Mouse (Mus musculus): Measurements from ENCODE around the gene Uhrf1bp1. TPM values are rescaled to one million over a fixed set of nuclear protein-coding genes. Genes with fewer than 3 reads are reported as not detected.

The Uhrf1bp1 gene
- 10 to 100 TPM; 14.7 to 19.4 TPM for total RNA-seq (2021)
- 5.3 and 10.1 TPM in 2 replicates for polyA plus RNA-seq (2012; rRNA removed)
- long read RNA-seq, full-length matches to known transcripts: 1 of 6 reads
- long read RNA-seq, partial matches to known transcripts: 2 of 6 reads
- long read RNA-seq, other reads (novel, unspliced or antisense): 3 of 6 reads

DNA sequence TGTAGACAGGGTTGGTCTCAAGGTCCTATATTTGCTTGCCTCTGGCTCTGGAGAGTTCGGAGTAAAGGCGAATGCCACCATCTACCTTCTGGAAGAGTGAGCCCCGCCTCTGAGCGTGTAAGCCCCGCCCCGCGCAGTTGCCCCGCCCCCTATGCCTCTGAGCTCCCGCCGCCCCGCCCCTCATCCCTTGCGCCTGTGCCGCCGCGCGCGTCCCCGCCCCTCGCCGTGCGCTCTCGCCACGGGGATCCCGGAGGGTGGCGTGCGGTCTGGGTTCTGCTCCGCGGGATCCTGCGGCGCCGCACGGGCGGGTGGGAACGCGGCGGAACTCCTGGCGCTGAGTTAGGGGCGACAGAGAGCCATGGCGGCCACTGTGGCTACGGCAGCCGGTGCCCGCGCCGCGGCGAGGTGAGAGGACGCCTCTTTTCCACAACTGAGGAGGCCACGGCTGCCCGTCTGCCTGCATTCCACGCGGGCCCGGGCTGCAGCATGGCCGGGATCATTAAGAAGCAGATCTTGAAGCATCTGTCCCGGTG lies at the start of gene Uhrf1bp1:
Uhrf1bp1 (plus strand) TSS at position 177 of the 533 bp plus-strand sequence.
- no peak for TF ChIP-seq EP300 (IDR thresholded peaks at IDR 0.05; ENCODE audit: insufficient read depth, low read depth, low read length)
- TF ChIP-seq POLR2A (IDR thresholded peaks at IDR 0.05; ENCODE audit: insufficient read depth, low read depth, low read length): peak; percentile 46; the same call in 1 of the 2 replicates
- TF ChIP-seq CTCF (IDR thresholded peaks at IDR 0.05): no peak; the same call in 1 of the 2 replicates
- intact Hi-C loops (cut with DNase I): loop anchor here (5.0 kb wide), 1 partner anchor 51 kb away; the partner anchor contains the start of genes Anks1 and Taf11
- peak within 1 kb of the TSS; percentile 84 for H3K9ac ChIP-seq (ENCODE audit: low read depth, low read length)

DNA sequence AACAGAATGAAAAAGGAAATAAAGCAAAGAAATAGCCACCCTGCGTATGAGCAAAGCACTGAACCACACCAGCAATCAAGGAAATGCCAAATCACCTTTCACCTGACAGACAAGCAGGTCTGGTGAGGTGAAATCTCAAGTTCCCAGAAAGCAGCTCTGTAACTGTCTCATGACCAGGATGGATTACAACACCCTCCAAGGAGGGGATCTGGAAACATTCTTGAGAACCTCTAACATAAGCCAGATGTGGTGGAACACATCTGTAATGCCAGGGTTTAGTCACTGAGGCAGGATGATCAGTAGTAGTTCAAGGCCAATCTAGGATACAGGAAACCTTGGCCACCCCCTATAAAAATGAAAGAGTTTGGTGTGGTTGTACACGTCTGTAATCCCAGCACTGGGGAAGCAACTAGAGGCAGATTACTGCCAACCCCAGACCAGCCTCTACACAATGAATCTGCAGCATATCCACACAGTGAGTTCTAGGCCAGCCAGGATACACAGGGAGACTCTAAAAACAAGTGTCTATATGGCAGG lies 48.6 kb upstream of the Uhrf1bp1 start:
- H3K79me2 ChIP-seq (replicated peaks; ENCODE audit: control insufficient read depth, insufficient read depth, low read length): peaks cover 22% of the 10 kb centered on the region
- H3K9ac ChIP-seq (ENCODE audit: low read depth, low read length): no peak overlapping the region
- no peak for TF ChIP-seq POLR2A (IDR thresholded peaks at IDR 0.05; ENCODE audit: insufficient read depth, low read depth, low read length)
- no peak for TF ChIP-seq EP300 (IDR thresholded peaks at IDR 0.05; ENCODE audit: insufficient read depth, low read depth, low read length)
- no peak for TF ChIP-seq CTCF (IDR thresholded peaks at IDR 0.05)
- no peak overlapping the region for H3K27ac ChIP-seq
- WGBS: 60% methylated on average over 2 of the region's 2 CpGs
- no peaks in the 10 kb centered on the region for H3K27me3 ChIP-seq (ENCODE audit: control insufficient read depth, insufficient read depth, low read length)
- intact Hi-C loops (cut with DNase I): no loop called here
- peaks cover 25% of the 10 kb centered on the region for H3K4me1 ChIP-seq (ENCODE audit: control insufficient read depth, insufficient read depth, low read length)
- no peak for DNase-seq
- peaks cover 2% of the 10 kb centered on the region; the same call in 1 of the 2 replicates for H3K36me3 ChIP-seq (ENCODE audit: control insufficient read depth, insufficient read depth, low read length)
- no peak overlapping the region for H3K4me3 ChIP-seq

More for the DNA sequence above, at the start of gene Uhrf1bp1:
- H3K4me3 ChIP-seq: peak within 1 kb of the TSS; percentile 96
- WGBS: under 1% methylated on average over 53 of the region's 54 CpGs
- peak within 1 kb of the TSS; percentile 77 for H3K27ac ChIP-seq
- no peaks in the 10 kb centered on the region for H3K36me3 ChIP-seq (ENCODE audit: control insufficient read depth, insufficient read depth, low read length)
- H3K27me3 ChIP-seq (ENCODE audit: control insufficient read depth, insufficient read depth, low read length): no peaks in the 10 kb centered on the region
- peaks cover 6% of the 10 kb centered on the region for H3K4me1 ChIP-seq (ENCODE audit: control insufficient read depth, insufficient read depth, low read length)
- H3K79me2 ChIP-seq (replicated peaks; ENCODE audit: control insufficient read depth, insufficient read depth, low read length): peaks cover 4% of the 10 kb centered on the region
- DNase-seq: peak; percentile 82 to 87

DNA sequence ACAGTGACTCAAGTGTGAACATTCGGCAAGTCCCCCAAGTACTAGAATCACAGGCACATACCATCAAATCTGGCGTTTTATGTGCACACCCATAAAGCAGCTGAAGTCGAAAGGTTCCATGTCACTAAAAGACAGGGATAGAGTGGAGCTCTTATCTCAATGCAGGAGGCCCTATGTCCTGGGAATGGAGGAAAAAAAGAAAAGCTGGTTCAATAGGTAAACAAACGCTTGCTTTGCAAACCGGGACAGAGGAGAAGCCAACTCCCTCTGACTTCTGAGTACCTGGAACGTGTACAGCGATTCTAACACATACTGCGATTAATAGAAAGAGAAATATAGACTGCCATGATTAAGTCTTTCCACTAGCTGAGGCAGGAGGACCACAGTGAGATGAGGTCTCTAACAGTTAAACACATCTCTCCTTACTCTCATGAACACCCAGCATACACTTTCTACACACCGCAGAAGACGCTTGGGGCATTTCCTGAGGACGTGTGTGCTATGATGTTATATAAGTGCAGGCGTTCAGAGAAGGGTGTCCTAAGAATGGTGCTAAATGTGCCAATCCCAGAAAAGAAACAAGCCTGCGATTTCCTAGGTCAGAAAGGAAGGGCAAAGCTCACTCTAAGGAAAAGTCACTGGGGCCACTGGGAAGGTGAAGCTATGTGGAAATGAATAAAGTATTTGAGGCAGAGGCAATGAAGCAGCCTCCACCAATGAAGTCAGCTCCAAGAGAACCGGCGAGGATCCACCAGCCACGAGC lies 45.5 kb upstream of the Uhrf1bp1 start:
- no peak for DNase-seq
- Histone ChIP-seq H3K9ac (ENCODE audit: low read depth, low read length) (no peak overlapping the region; the same call in 1 of the 2 replicates), H3K27me3 (ENCODE audit: control insufficient read depth, insufficient read depth, low read length) (no peaks in the 10 kb centered on the region), H3K4me1 (ENCODE audit: control insufficient read depth, insufficient read depth, low read length) (peaks cover 16% of the 10 kb centered on the region), H3K4me3 (no peak overlapping the region), H3K36me3 (ENCODE audit: control insufficient read depth, insufficient read depth, low read length) (peaks cover 2% of the 10 kb centered on the region; the same call in 1 of the 2 replicates), H3K79me2 (replicated peaks; ENCODE audit: control insufficient read depth, insufficient read depth, low read length) (peaks cover 22% of the 10 kb centered on the region), H3K27ac (peak overlapping the region; percentile 54)
- no peak for TF ChIP-seq EP300 (IDR thresholded peaks at IDR 0.05; ENCODE audit: insufficient read depth, low read depth, low read length)
- TF ChIP-seq CTCF (IDR thresholded peaks at IDR 0.05): no peak
- TF ChIP-seq POLR2A (IDR thresholded peaks at IDR 0.05; ENCODE audit: insufficient read depth, low read depth, low read length): no peak
- 53% methylated on average over 16 of the region's 16 CpGs for WGBS
- intact Hi-C loops (cut with DNase I): no loop called here

DNA sequence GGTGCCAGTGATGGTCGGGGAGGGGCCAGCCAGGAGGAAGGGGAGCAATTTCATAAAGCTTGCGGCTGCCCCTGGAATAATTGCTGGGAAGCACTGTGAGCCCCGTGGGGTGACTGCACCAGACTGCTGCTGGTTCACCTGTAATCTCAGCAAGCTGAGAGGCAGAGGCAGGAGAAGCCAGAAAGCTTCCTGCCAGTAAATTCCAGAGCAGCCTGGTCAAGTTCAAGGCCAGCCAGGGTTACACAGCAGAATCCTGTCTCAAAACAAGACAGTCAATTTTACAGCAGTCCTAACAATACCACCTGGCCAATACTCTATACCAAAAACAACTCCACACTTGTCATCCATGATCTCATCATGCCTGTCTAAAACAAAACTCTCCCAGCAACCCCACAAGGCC lies 44.3 kb upstream of the Uhrf1bp1 start:
- Histone ChIP-seq H3K36me3 (ENCODE audit: control insufficient read depth, insufficient read depth, low read length) (peaks cover 2% of the 10 kb centered on the region; the same call in 1 of the 2 replicates), H3K9ac (ENCODE audit: low read depth, low read length) (no peak overlapping the region), H3K4me3 (no peak overlapping the region), H3K4me1 (ENCODE audit: control insufficient read depth, insufficient read depth, low read length) (peaks cover 14% of the 10 kb centered on the region), H3K79me2 (replicated peaks; ENCODE audit: control insufficient read depth, insufficient read depth, low read length) (peaks cover 21% of the 10 kb centered on the region), H3K27ac (peak overlapping the region; percentile 54), H3K27me3 (ENCODE audit: control insufficient read depth, insufficient read depth, low read length) (no peaks in the 10 kb centered on the region)
- TF ChIP-seq POLR2A (IDR thresholded peaks at IDR 0.05; ENCODE audit: insufficient read depth, low read depth, low read length) (no peak), CTCF (IDR thresholded peaks at IDR 0.05) (no peak), EP300 (IDR thresholded peaks at IDR 0.05; ENCODE audit: insufficient read depth, low read depth, low read length) (no peak)
- intact Hi-C loops (cut with DNase I): no loop called here
- WGBS: 45% methylated on average over 3 of the region's 3 CpGs
- DNase-seq: peak in 1 of 2 experiments; percentile 21

DNA sequence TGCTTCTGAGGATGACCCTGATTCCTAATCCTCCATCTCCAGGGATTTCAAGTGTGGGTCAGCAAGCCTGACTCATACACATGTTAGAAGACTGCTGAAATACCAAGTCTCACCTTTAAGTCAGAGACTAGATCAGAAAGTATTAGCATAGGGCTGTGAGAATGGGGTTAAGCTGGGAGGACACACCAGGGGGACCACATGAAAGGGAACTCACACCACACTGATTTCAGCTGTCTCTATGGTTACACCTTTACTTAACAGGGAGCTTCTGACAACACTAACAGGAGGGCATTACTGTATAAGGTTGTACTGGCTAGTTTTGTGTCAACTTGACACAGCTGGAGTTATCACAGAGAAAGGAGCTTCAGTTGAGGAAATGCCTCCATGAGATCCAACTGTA lies 41.6 kb upstream of the Uhrf1bp1 start:
- H3K79me2 ChIP-seq (replicated peaks; ENCODE audit: control insufficient read depth, insufficient read depth, low read length): peaks cover 16% of the 10 kb centered on the region
- H3K4me1 ChIP-seq (ENCODE audit: control insufficient read depth, insufficient read depth, low read length): peaks cover 19% of the 10 kb centered on the region
- TF ChIP-seq EP300 (IDR thresholded peaks at IDR 0.05; ENCODE audit: insufficient read depth, low read depth, low read length): no peak
- TF ChIP-seq POLR2A (IDR thresholded peaks at IDR 0.05; ENCODE audit: insufficient read depth, low read depth, low read length): no peak
- TF ChIP-seq CTCF (IDR thresholded peaks at IDR 0.05): no peak
- no peak for DNase-seq
- no peaks in the 10 kb centered on the region for H3K27me3 ChIP-seq (ENCODE audit: control insufficient read depth, insufficient read depth, low read length)
- no peak overlapping the region for H3K27ac ChIP-seq
- intact Hi-C loops (cut with DNase I): no loop called here
- peaks cover 2% of the 10 kb centered on the region; the same call in 1 of the 2 replicates for H3K36me3 ChIP-seq (ENCODE audit: control insufficient read depth, insufficient read depth, low read length)
- no peak overlapping the region for H3K9ac ChIP-seq (ENCODE audit: low read depth, low read length)
- no peak overlapping the region for H3K4me3 ChIP-seq
